17 mouse cellular contexts compared by ENCODE assay signal in genomic region chr13:112385040-112385439, GRCm38 (mm10).
"Had no signal": no experiment of that assay in that cellular context is flagged by ENCODE, and none has a peak within 500 bp of the region (broad histone marks: within the 10 kb centered on the region; RNA-seq: fewer than 3 reads in every experiment).

No protein-coding gene starts in this region.

- H3K4me1 ChIP-seq: midbrain, embryonic 15.5 days had no signal

- H3K27ac ChIP-seq: kidney, postnatal 0 days; layer of hippocampus, adult 2 months; midbrain, embryonic 15.5 days; neural tube, embryonic 13.5 days had no signal

- H3K9me3 ChIP-seq: limb, embryonic 13.5 days; midbrain, embryonic 15.5 days; neural tube, embryonic 13.5 days had no signal

- H3K4me2 ChIP-seq: limb, embryonic 13.5 days; liver, embryonic 11.5 days; lung, embryonic 14.5 days; midbrain, embryonic 11.5 days; midbrain, embryonic 15.5 days; neural tube, embryonic 13.5 days had no signal

- ATAC-seq: midbrain, embryonic 15.5 days had no signal

- H3K9ac ChIP-seq: limb, embryonic 13.5 days; lung, embryonic 14.5 days; midbrain, embryonic 15.5 days; neural tube, embryonic 13.5 days had no signal

- H3K36me3 ChIP-seq: limb, embryonic 13.5 days; midbrain, embryonic 15.5 days; neural tube, embryonic 13.5 days had no signal

- H3K4me3 ChIP-seq: layer of hippocampus, adult 2 months; limb, embryonic 13.5 days; midbrain, embryonic 15.5 days; neural tube, embryonic 13.5 days had no signal

- DNase-seq: kidney, adult 11 months; kidney, adult 9 months; kidney, postnatal 36 days; lung, embryonic 14.5 days; lung, postnatal 10 days; lung, postnatal 4 days; retina, postnatal 1 day; right cerebral cortex, postnatal 14 days; thymus, adult 18-20 months; thymus, postnatal 14 days had no signal

- H3K27me3 ChIP-seq: limb, embryonic 13.5 days; midbrain, embryonic 15.5 days; neural tube, embryonic 13.5 days had no signal
